ENCODE assay signal across 14 mouse cellular contexts in genomic region chr2:110215685-110216058, GRCm38 (mm10).
"Had no signal": no experiment of that assay in that cellular context is flagged by ENCODE, and none has a peak within 500 bp of the region (broad histone marks: within the 10 kb centered on the region; RNA-seq: fewer than 3 reads in every experiment).

No protein-coding gene starts in this region.

- H3K4me3 ChIP-seq: limb, embryonic 13.5 days; liver, embryonic 15.5 days; myocyte; neural tube, embryonic 15.5 days had no signal

- H3K9me3 ChIP-seq: limb, embryonic 13.5 days; liver, embryonic 15.5 days; neural tube, embryonic 15.5 days had no signal

- ATAC-seq: inflammation-experienced regulatory T-cells, adult 6 months; lung, postnatal 0 days had no signal

- H3K27ac ChIP-seq: limb, embryonic 13.5 days; liver, embryonic 15.5 days; neural tube, embryonic 15.5 days had no signal

- H3K4me2 ChIP-seq: limb, embryonic 13.5 days; liver, embryonic 11.5 days; liver, embryonic 15.5 days; neural tube, embryonic 15.5 days had no signal

- H3K27me3 ChIP-seq: limb, embryonic 13.5 days; liver, embryonic 15.5 days; neural tube, embryonic 15.5 days had no signal

- H3K4me1 ChIP-seq: liver, embryonic 15.5 days had no signal

- H3K36me3 ChIP-seq: limb, embryonic 13.5 days; liver, embryonic 15.5 days; neural tube, embryonic 15.5 days had no signal

- H3K9ac ChIP-seq: limb, embryonic 13.5 days; liver, embryonic 15.5 days; neural tube, embryonic 15.5 days had no signal

- DNase-seq: layer of hippocampus, adult 9-11 months; lung, adult 2 months; lung, postnatal 36 days; midbrain, embryonic 14.5 days; right cerebral cortex, adult 18-20 months; right cerebral cortex, postnatal 25 days; thymus, postnatal 36 days had no signal
